Mouse (Mus musculus): Measurements from ENCODE around the gene Rnf150.

The Rnf150 gene

GRCm38 (mm10) chr8:82889062-82889720 is 26.0 kb downstream of the Rnf150 start:
- no peak for DNase-seq (ENCODE audit: low spot score)

- no peak for DNase-seq (ENCODE audit: low spot score)
Observed at GRCm38 (mm10) chr8:82895091-82895490, 31.9 kb downstream of the Rnf150 start.

- DNase-seq (ENCODE audit: low spot score) = no peak
Observed at GRCm38 (mm10) chr8:82896796-82897195, 33.6 kb downstream of the Rnf150 start.

- DNase-seq (ENCODE audit: low spot score) = no peak
Observed at GRCm38 (mm10) chr8:82897628-82898458, 34.7 kb downstream of the Rnf150 start.

GRCm38 (mm10) chr8:82898459-82898841 is 35.3 kb downstream of the Rnf150 start:
- no peak for DNase-seq (ENCODE audit: low spot score)

- DNase-seq (ENCODE audit: low spot score) = no peak
Observed at GRCm38 (mm10) chr8:82900958-82901357, 37.8 kb downstream of the Rnf150 start.

- DNase-seq (ENCODE audit: low spot score) = no peak
Observed at GRCm38 (mm10) chr8:82901549-82902138, 38.5 kb downstream of the Rnf150 start.

- no peak for DNase-seq (ENCODE audit: low spot score)
Observed at GRCm38 (mm10) chr8:82903497-82903896, 40.3 kb downstream of the Rnf150 start.

- DNase-seq (ENCODE audit: low spot score) = no peak
Observed at GRCm38 (mm10) chr8:82907271-82907670, 44.1 kb downstream of the Rnf150 start.

- no peak for DNase-seq (ENCODE audit: low spot score)
Observed at GRCm38 (mm10) chr8:82911436-82911835, 48.3 kb downstream of the Rnf150 start.

- DNase-seq (ENCODE audit: low spot score) = no peak
Observed at GRCm38 (mm10) chr8:82912282-82912681, 49.1 kb downstream of the Rnf150 start.

GRCm38 (mm10) chr8:82914543-82914942 is 51.4 kb downstream of the Rnf150 start:
- no peak for DNase-seq (ENCODE audit: low spot score)

GRCm38 (mm10) chr8:82916851-82917539 is 53.8 kb downstream of the Rnf150 start:
- DNase-seq (ENCODE audit: low spot score) = no peak

GRCm38 (mm10) chr8:82917540-82918316 is 54.6 kb downstream of the Rnf150 start:
- DNase-seq (ENCODE audit: low spot score) = no peak

GRCm38 (mm10) chr8:82919676-82920075 is 56.5 kb downstream of the Rnf150 start:
- DNase-seq (ENCODE audit: low spot score) = no peak

GRCm38 (mm10) chr8:82920124-82920523 is 57.0 kb downstream of the Rnf150 start:
- DNase-seq (ENCODE audit: low spot score) = no peak

- DNase-seq (ENCODE audit: low spot score) = no peak
Observed at GRCm38 (mm10) chr8:82925286-82925685, 62.1 kb downstream of the Rnf150 start.

- DNase-seq (ENCODE audit: low spot score) = no peak
Observed at GRCm38 (mm10) chr8:82926518-82926917, 63.4 kb downstream of the Rnf150 start.

- no peak for DNase-seq (ENCODE audit: low spot score)
Observed at GRCm38 (mm10) chr8:82931554-82931953, 68.4 kb downstream of the Rnf150 start.

GRCm38 (mm10) chr8:82936162-82936561 is 73.0 kb downstream of the Rnf150 start:
- no peak for DNase-seq (ENCODE audit: low spot score)

- no peak for DNase-seq (ENCODE audit: low spot score)
Observed at GRCm38 (mm10) chr8:82936866-82937265, 73.7 kb downstream of the Rnf150 start.

- DNase-seq (ENCODE audit: low spot score) = no peak
Observed at GRCm38 (mm10) chr8:82939912-82940311, 76.8 kb downstream of the Rnf150 start.
